ENCODE assay signal across 9 mouse cellular contexts in the genomic region with DNA sequence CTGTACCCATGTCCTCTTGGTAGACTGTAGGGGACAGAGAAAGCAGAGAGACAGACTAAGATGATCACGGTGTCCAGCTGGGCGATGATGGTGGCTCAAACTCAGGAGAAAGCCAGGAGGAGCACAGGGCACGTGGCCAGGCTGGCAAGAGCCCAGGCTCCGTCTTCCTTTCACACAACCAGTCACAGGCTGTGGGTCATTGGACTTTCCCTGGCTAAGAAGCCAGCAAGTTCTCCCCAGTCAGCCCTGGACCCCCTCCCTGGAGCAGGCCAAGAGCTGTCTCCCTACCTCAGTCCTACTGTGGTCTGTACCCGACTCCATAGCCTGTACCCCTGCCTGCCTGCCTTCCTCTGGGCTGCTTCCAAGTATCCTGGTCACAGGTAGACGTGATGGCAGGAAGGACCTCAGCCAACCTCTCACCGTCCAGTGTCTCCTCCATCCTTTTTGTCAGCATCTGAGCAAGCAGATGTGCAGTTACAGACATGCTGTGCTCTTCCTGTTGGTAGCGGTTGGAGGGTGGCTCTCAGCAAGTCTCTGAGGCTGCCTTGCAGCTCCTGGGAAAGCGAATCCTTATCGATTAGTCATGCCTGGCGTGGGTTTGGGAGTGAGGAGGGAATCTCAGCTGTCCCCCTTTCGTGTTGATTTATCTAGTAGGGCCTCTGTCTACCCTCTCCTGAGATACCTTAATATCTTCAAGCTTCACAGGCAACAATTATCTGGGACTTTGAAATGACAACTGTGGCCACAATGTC.
DNase-seq lines count a peak whose midpoint lies in the region; ATAC-seq and TF ChIP-seq lines count a peak whose summit lies in the region.
"Had no signal": no experiment of that assay in that cellular context is flagged by ENCODE, and none has a peak within 500 bp of the region (broad histone marks: within the 10 kb centered on the region; RNA-seq: fewer than 3 reads in every experiment).

No protein-coding gene starts in this region.

- no peak for ATAC-seq in lung, embryonic 14.5 days (ENCODE audit: insufficient read depth)
- no peak for ATAC-seq in erythroblast, adult 5-6 weeks (replicated peaks; ENCODE audit: low FRiP score, poor library complexity, severe bottlenecking)

- no peak overlapping the region for H3K4me2 ChIP-seq in lung, embryonic 14.5 days
- H3K4me2 ChIP-seq: limb, embryonic 15.5 days had no signal

- H3K27ac ChIP-seq in lung, embryonic 14.5 days (ENCODE audit: low read depth) = no peak overlapping the region; the same call in 1 of the 2 replicates
- H3K27ac ChIP-seq in embryonic facial prominence, embryonic 10.5 days (replicated peaks) = peak overlapping the region; percentile 21; the same call in 1 of the 2 replicates
- H3K27ac ChIP-seq: limb, embryonic 15.5 days had no signal

- H3K4me1 ChIP-seq in lung, embryonic 14.5 days (ENCODE audit: insufficient read depth) = peaks cover 11% of the 10 kb centered on the region; the same call in 1 of the 2 replicates
- peaks cover 20% of the 10 kb centered on the region for H3K4me1 ChIP-seq in embryonic facial prominence, embryonic 10.5 days

- H3K9ac ChIP-seq in lung, embryonic 14.5 days = no peak overlapping the region
- H3K9ac ChIP-seq: limb, embryonic 15.5 days had no signal

- H3K9me3 ChIP-seq in lung, embryonic 14.5 days (ENCODE audit: low read depth, low read length) = no peaks in the 10 kb centered on the region
- H3K9me3 ChIP-seq in embryonic facial prominence, embryonic 10.5 days = no peaks in the 10 kb centered on the region
- H3K9me3 ChIP-seq: limb, embryonic 15.5 days had no signal

- no peak overlapping the region for H3K4me3 ChIP-seq in lung, embryonic 14.5 days (ENCODE audit: low read depth, low read length)
- no peak overlapping the region for H3K4me3 ChIP-seq in embryonic facial prominence, embryonic 10.5 days
- H3K4me3 ChIP-seq: limb, embryonic 15.5 days had no signal

- WGBS in lung, embryonic 14.5 days = 59% methylated on average over 12 of the region's 12 CpGs
- WGBS in embryonic facial prominence, embryonic 10.5 days = 65% methylated on average over 12 of the region's 12 CpGs

- H3K27me3 ChIP-seq in lung, embryonic 14.5 days (ENCODE audit: insufficient read depth, low read length) = no peaks in the 10 kb centered on the region
- no peaks in the 10 kb centered on the region for H3K27me3 ChIP-seq in embryonic facial prominence, embryonic 10.5 days (replicated peaks; ENCODE audit: low read depth, poor library complexity, severe bottlenecking)
- H3K27me3 ChIP-seq: limb, embryonic 15.5 days had no signal

- H3K36me3 ChIP-seq in lung, embryonic 14.5 days (ENCODE audit: insufficient read depth) = no peaks in the 10 kb centered on the region
- H3K36me3 ChIP-seq in embryonic facial prominence, embryonic 10.5 days (replicated peaks) = no peaks in the 10 kb centered on the region
- H3K36me3 ChIP-seq: limb, embryonic 15.5 days had no signal

- no peak for TF ChIP-seq CTCF in lung, embryonic 14.5 days (IDR thresholded peaks at IDR 0.05; ENCODE audit: low read depth)

- peak; percentile 84 to 88 for DNase-seq in cerebellum, postnatal 10 days
- no peak for DNase-seq in cerebellum, adult 8-10 months
- DNase-seq in lung, embryonic 14.5 days = peak; percentile 30
- no peak for DNase-seq in lung, adult 18-20 months
- DNase-seq in embryonic facial prominence, embryonic 10.5 days (ENCODE audit: low spot score) = no peak
- DNase-seq in layer of hippocampus, adult 9-11 months = peak; percentile 62
- DNase-seq in thymus, postnatal 10 days (ENCODE audit: low spot score in 2 of 2) = no peak

Comparison
In these comparisons a context has a peak if more than half of its experiments do, and no peak if none do; other contexts are left out.
1. DNase-seq: peak in cerebellum, postnatal 10 days (2 of 2), lung, embryonic 14.5 days (single experiment) and layer of hippocampus, adult 9-11 months (single experiment); none in cerebellum, adult 8-10 months (single experiment), lung, adult 18-20 months (0 of 2), embryonic facial prominence, embryonic 10.5 days (single experiment) and thymus, postnatal 10 days (0 of 2).